Mouse (Mus musculus) bone marrow, adult 2 months (tissue): ENCODE results near the gene Klhl32. TPM values are rescaled to one million over a fixed set of nuclear protein-coding genes. Genes with fewer than 3 reads are reported as not detected.

Source experiments
- H3K27ac ChIP-seq: fragments of 200-500 bp; 2 replicates; pipeline ENCODE4 v1.5.1; 2012; ENCODE audit warnings: low read depth, mild to moderate bottlenecking, control low read depth, inconsistent platforms, low read length; ENCODE audit not compliant: control insufficient read depth, poor library complexity, insufficient read depth
- H3K4me1 ChIP-seq: fragments of 200-500 bp; 2 replicates; pipeline ENCODE4 v1.6.1; 2011; ENCODE audit warnings: low read length; ENCODE audit not compliant: control insufficient read depth, insufficient read depth
- H3K4me3 ChIP-seq: fragments of 200-500 bp; replicated peaks from 2 replicates; pipeline ENCODE3; 2011; ENCODE audit warnings: mild to moderate bottlenecking, low read depth, low read length, control low read depth; ENCODE audit not compliant: control insufficient read depth
- CTCF ChIP-seq: fragments of 200-500 bp; IDR thresholded peaks from 2 replicates; pipeline ENCODE4 v1.5.1; 2011; ENCODE audit warnings: low read length, control low read depth; ENCODE audit not compliant: control insufficient read depth, insufficient read depth
- POLR2A ChIP-seq: fragments of 200-500 bp; IDR thresholded peaks from 2 replicates; pipeline ENCODE4 v1.6.1; 2011; ENCODE audit warnings: low read depth, mild to moderate bottlenecking, control low read depth, low read length, borderline replicate concordance; ENCODE audit not compliant: control insufficient read depth
- WGBS: fragments of 180-500 bp; shearing (Covaris S2); methylation state at CpG from one replicate; pipeline ENCODE4 v1.1.7; 2018; 5-methylcytosine and 5-hydroxymethylcytosine counted together
- polyA plus RNA-seq: library from polyadenylated mRNA; stranded (reverse); fragments of >200 nt; gene quantifications from 2 replicates; pipeline ENCODE4 v1.2.4, GENCODE M21; 2011; ENCODE audit warnings: low replicate concordance; ENCODE audit not compliant: missing spikeins, insufficient read depth, insufficient read length

The Klhl32 gene
- polyA plus RNA-seq, 1 experiment = 0.42 TPM

DNA sequence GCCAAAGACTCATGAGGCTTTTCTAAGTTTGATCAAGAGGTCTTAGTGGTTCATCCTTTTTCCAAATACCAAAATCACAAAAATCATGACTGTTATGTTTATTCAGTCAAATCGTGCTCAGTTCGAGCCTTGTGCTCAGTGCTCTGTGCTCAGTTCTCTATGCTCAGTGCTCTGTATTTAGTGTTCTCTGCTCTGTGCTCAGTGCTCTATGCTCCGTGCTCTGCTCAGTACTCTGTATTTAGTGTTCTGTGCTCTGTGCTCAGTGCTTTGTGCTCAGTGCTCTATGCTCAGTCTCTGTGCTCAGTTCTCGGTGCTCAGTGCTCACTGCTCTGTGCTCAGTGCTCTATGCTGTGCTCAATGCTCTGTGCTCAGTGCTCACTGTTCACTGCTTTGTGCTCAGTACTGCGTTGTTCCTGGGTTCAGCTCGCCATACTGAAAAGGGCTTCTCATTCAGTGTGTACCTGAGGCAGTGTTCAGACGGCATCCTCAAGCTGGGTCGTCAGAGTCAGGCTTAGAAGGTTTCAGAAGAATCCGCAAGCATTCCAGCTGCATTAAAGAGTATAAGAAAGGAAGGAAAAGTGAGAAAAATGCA, 50.5 kb downstream of the Klhl32 start:
- WGBS = 80% methylated on average over 9 of the region's 9 CpGs
- no peak for TF ChIP-seq CTCF
- no peak for TF ChIP-seq POLR2A

GRCm38 (mm10) chr4:24799037-24799436, 51.9 kb downstream of the Klhl32 start:
- Histone ChIP-seq H3K27ac (no peak overlapping the region), H3K4me1 (no peaks in the 10 kb centered on the region), H3K4me3 (no peak overlapping the region)
- TF ChIP-seq POLR2A (no peak), CTCF (no peak)
- WGBS = 73% methylated on average over 6 of the region's 6 CpGs

More for the DNA sequence above, 50.5 kb downstream of the Klhl32 start:
- no peak overlapping the region for H3K4me3 ChIP-seq
- H3K4me1 ChIP-seq = no peaks in the 10 kb centered on the region
- no peak overlapping the region for H3K27ac ChIP-seq

DNA sequence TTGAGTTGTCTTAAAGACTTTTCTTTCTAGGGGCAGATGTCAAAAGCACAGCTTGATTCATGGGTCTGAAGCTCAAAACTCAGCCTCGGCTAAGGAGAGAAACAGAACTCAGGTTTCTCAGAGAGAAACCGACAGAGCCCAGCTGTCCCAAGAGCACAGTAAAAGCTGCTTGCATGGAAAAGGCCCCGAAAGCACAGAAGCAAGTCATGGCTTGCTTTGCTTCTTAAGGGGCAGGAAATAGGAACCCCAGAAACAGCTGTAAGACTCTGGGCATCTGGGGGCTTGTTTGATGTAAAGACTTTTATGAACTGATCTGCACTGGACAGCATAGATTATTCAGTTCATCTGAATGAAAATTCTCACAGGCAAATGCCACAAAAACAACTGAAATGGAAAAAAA, 53.1 kb downstream of the Klhl32 start:
- Histone ChIP-seq H3K4me3 (no peak overlapping the region), H3K27ac (no peak overlapping the region), H3K4me1 (no peaks in the 10 kb centered on the region)
- TF ChIP-seq POLR2A (no peak), CTCF (no peak)
- 69% methylated on average over 3 of the region's 3 CpGs for WGBS

DNA sequence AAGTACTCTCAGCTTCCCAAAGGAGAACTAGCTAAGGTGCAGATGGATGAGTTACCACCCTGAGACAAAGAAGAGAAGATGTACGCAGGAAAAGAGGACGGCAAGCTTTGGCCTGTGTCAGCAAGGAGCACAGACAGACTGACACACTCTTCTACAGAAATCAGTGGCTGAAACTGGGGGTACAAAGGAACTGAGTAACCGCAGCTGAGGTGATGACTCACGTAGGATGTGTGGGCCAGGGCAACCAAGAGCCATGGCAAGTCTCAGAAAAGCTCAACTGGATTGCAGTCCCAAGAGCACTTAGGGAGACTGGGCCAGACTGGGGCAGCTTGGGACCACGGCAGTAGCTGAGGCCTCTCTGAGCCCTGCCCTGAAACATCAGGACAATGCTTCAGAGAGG, 53.6 kb downstream of the Klhl32 start:
- H3K4me1 ChIP-seq = no peaks in the 10 kb centered on the region
- no peak overlapping the region for H3K27ac ChIP-seq
- TF ChIP-seq POLR2A = no peak
- no peak for TF ChIP-seq CTCF
- 78% methylated on average over 5 of the region's 5 CpGs for WGBS
- H3K4me3 ChIP-seq = no peak overlapping the region

DNA sequence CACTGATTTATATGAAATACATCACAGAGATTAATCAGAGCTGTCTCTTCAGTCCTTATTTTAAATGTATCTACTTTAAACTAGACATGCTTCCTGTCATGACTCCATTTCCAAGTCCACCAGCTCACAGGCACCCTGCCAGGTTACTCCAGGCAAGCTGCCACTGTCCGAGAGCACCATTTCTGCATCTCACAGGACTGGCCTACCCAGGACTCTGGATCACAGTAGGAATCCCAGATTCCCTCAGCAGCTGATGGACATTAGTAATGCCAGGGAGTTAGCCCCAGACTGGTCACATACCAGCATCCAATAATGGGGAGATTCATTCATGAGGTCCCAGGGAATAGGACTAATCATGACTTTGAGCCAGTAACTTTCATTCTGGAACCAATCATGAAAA, 54.7 kb downstream of the Klhl32 start:
- WGBS = 61% methylated on average over 1 of the region's 1 CpGs
- Histone ChIP-seq H3K27ac (no peak overlapping the region), H3K4me3 (no peak overlapping the region), H3K4me1 (no peaks in the 10 kb centered on the region)
- no peak for TF ChIP-seq CTCF
- no peak for TF ChIP-seq POLR2A

- no peak overlapping the region for H3K27ac ChIP-seq
- TF ChIP-seq POLR2A (no peak), CTCF (no peak)
- no peaks in the 10 kb centered on the region for H3K4me1 ChIP-seq
- 83% methylated on average over 2 of the region's 2 CpGs for WGBS
- no peak overlapping the region for H3K4me3 ChIP-seq
Measured at GRCm38 (mm10) chr4:24795180-24795579, 55.7 kb downstream of the Klhl32 start.

DNA sequence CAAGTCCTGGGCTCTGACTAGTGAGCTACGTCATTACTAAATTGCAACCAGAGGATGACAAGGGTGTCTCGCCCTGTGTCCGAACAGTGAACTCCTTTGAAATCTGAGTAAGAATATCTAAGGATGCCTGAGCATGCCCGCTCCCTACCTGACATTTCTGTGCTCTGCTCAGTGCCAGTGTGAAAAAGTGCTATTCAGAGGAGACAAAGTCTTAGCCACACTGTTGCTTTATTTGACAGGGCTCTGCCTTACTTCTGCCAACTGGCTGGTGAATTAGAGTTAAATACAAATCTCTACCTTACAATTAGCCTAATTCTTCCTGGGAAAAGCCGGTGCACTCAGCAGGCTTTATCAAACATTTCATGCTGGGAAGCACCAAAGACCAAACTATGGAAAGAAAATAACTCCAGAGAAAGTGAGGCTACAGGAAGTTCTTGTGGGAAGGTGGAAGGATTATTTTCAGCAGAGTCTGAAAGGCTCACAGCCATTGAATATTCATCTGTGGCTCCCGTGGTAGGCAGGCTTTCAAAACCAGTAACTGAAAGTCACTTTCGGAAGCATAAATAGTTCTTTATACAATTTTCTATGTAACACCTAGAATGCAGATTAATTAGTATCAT, 57.1 kb downstream of the Klhl32 start:
- no peak for TF ChIP-seq POLR2A
- no peak for TF ChIP-seq CTCF
- WGBS = 66% methylated on average over 7 of the region's 7 CpGs

DNA sequence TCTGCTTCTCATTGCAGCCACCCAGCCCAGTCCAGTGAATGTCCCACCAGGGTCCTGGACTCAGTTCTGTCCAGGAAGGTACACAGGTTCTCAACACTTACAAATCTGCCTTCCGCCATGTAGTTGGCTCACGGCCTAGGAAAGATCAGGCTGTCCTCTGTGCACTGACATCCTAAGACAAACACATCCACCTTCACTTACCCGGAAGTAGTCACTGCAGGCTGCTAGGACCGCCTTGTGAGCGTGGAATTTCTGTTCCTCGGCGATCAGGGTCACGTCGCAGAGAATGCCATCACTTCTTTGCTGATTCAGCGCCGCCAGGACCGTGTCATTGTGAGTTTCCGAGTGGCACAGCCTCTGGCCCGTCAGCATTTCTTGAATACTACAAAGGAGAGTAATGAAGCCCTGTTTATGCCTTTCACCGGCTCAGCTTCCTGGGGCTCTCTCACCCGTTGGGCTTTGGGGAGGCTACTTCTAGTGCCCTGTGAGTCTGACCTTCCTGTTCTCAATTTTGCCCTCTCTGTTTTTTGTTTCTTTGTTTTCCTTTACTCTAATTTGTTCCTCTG, 58.4 kb downstream of the Klhl32 start:
- TF ChIP-seq CTCF = no peak
- TF ChIP-seq POLR2A = no peak
- Histone ChIP-seq H3K4me1 (no peaks in the 10 kb centered on the region), H3K4me3 (no peak overlapping the region), H3K27ac (no peak overlapping the region)
- WGBS = 54% methylated on average over 16 of the region's 16 CpGs

More for the DNA sequence above, 57.1 kb downstream of the Klhl32 start:
- no peaks in the 10 kb centered on the region for H3K4me1 ChIP-seq
- no peak overlapping the region for H3K27ac ChIP-seq
- no peak overlapping the region for H3K4me3 ChIP-seq

DNA sequence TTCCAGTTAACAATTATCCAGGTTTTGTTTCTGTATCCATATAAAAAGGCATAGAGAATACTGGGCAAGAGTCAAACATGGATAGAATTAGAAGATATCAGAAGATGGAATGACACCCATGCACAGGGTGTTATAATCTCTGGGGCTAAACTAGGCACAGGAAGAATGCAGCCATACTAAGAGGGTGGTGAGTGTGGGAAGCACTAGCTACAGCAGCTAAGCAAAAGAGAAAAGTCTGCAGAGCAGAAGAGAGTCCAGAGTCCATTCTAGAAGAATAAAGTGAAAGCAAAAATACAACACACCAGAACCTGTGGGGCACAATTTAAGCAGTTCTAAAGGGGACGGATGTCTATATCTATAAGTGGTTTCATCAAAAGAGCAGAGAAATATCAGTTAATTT, 61.6 kb downstream of the Klhl32 start:
- Histone ChIP-seq H3K4me1 (no peaks in the 10 kb centered on the region), H3K4me3 (no peak overlapping the region), H3K27ac (no peak overlapping the region)
- WGBS = 69% methylated on average over 1 of the region's 1 CpGs
- TF ChIP-seq POLR2A (no peak), CTCF (no peak)
